Mouse (Mus musculus) thymus, adult 2 months (tissue): ENCODE measurements at regions not wholly inside any gene's neighbourhood (a gene's known extent, or its start where the extent isn't known, plus 50 kb on each side); places are given as distances from the start of the nearest gene placed in this dataset.

Source experiments
- CTCF ChIP-seq: fragments of 200-500 bp; IDR thresholded peaks from 2 replicates; pipeline ENCODE4 v1.5.1; 2012; ENCODE audit warnings: mild to moderate bottlenecking, control low read depth, low read length, moderate library complexity, borderline replicate concordance; ENCODE audit not compliant: control insufficient read depth, poor library complexity, insufficient read depth; ENCODE audit errors: extremely low read depth
- POLR2A ChIP-seq: fragments of 200-500 bp; IDR thresholded peaks from 2 replicates; pipeline ENCODE4 v1.6.1; 2012; ENCODE audit warnings: mild to moderate bottlenecking, low read length, control low read depth, moderate library complexity; ENCODE audit not compliant: control insufficient read depth, poor library complexity, insufficient read depth; ENCODE audit errors: extremely low read depth

DNA sequence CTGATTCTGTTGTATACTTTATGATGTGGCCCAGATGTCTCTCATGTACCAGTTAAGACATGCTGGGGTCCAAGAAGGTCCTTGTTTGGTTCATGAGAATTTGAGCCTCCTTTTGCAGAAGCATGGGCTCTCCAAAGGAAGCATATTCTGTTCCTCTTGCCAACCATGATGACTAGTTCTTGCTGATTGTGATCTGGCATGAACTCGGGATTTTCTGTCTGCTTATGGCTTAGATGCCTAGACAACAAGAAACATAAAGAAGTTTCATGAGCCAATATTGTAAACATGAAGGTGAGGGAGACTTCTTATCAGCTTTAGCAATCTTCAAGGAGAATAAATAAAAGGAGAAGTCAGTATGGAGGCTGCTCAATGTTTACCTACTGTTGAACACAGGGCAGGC lies 52.7 kb upstream of the Mroh9 start:
- no peak for TF ChIP-seq CTCF
- no peak for TF ChIP-seq POLR2A
